Mouse (Mus musculus): Measurements from ENCODE around the gene Hax1. TPM values are rescaled to one million over a fixed set of nuclear protein-coding genes. Genes with fewer than 3 reads are reported as not detected.

Gene Hax1
- polyA plus RNA-seq, 1 experiment from 2014 or later, result 79.4 TPM

- ATAC-seq (ENCODE audit: insufficient number of reproducible peaks, low FRiP score), result no peak
- H3K4me1 ChIP-seq (replicated peaks), result peaks cover 46% of the 10 kb centered on the region
- peak overlapping the region; percentile 100 for H3K27ac ChIP-seq (ENCODE audit: poor library complexity, severe bottlenecking)
- WGBS, result 28% methylated on average over 4 of the region's 4 CpGs
- H3K4me2 ChIP-seq, result peak overlapping the region; percentile 98
- H3K9me3 ChIP-seq (replicated peaks), result no peaks in the 10 kb centered on the region
- H3K36me3 ChIP-seq, result peaks cover 32% of the 10 kb centered on the region
- H3K4me3 ChIP-seq, result peak overlapping the region; percentile 93
- H3K27me3 ChIP-seq (replicated peaks), result no peaks in the 10 kb centered on the region
- H3K9ac ChIP-seq, result peak overlapping the region; percentile 99
These were observed 37.1 kb downstream of the Hax1 start for GRCm38 (mm10) chr3:89961436-89961835.

- 0% methylated on average over 30 of the region's 30 CpGs for WGBS
- Histone ChIP-seq H3K36me3 (peaks cover 42% of the 10 kb centered on the region), H3K9me3 (replicated peaks) (no peaks in the 10 kb centered on the region), H3K4me2 (peak overlapping the region; percentile 98), H3K27ac (ENCODE audit: poor library complexity, severe bottlenecking) (peak overlapping the region; percentile 13; the same call in 1 of the 2 replicates), H3K4me3 (peak overlapping the region; percentile 93), H3K4me1 (replicated peaks) (peaks cover 46% of the 10 kb centered on the region), H3K27me3 (replicated peaks) (no peaks in the 10 kb centered on the region), H3K9ac (peak overlapping the region; percentile 99)
- peak; percentile 89 for ATAC-seq (ENCODE audit: insufficient number of reproducible peaks, low FRiP score)
These were observed 38.1 kb downstream of the Hax1 start for GRCm38 (mm10) chr3:89960469-89960868.

GRCm38 (mm10) chr3:89959435-89959834, 39.1 kb downstream of the Hax1 start:
- Histone ChIP-seq H3K4me2 (peak overlapping the region; percentile 98), H3K27me3 (replicated peaks) (no peaks in the 10 kb centered on the region), H3K4me1 (replicated peaks) (peaks cover 40% of the 10 kb centered on the region), H3K27ac (ENCODE audit: poor library complexity, severe bottlenecking) (no peak overlapping the region), H3K4me3 (peak overlapping the region; percentile 93; the same call in 1 of the 2 replicates), H3K9ac (no peak overlapping the region), H3K9me3 (replicated peaks) (no peaks in the 10 kb centered on the region), H3K36me3 (peaks cover 52% of the 10 kb centered on the region)
- 69% methylated on average over 4 of the region's 4 CpGs for WGBS
- ATAC-seq (ENCODE audit: insufficient number of reproducible peaks, low FRiP score), result no peak

- H3K9me3 ChIP-seq (replicated peaks), result no peaks in the 10 kb centered on the region
- no peaks in the 10 kb centered on the region for H3K27me3 ChIP-seq (replicated peaks)
- H3K4me1 ChIP-seq (replicated peaks), result peaks cover 37% of the 10 kb centered on the region
- H3K4me3 ChIP-seq, result no peak overlapping the region
- no peak overlapping the region for H3K4me2 ChIP-seq
- 88% methylated on average over 9 of the region's 9 CpGs for WGBS
- H3K9ac ChIP-seq, result no peak overlapping the region
- peaks cover 68% of the 10 kb centered on the region for H3K36me3 ChIP-seq
- no peak for ATAC-seq (ENCODE audit: insufficient number of reproducible peaks, low FRiP score)
- H3K27ac ChIP-seq (ENCODE audit: poor library complexity, severe bottlenecking), result no peak overlapping the region
These were observed 40.7 kb downstream of the Hax1 start for GRCm38 (mm10) chr3:89957880-89958279.

GRCm38 (mm10) chr3:89956177-89956971, 42.2 kb downstream of the Hax1 start:
- peaks cover 29% of the 10 kb centered on the region for H3K4me1 ChIP-seq (replicated peaks)
- 90% methylated on average over 7 of the region's 7 CpGs for WGBS
- H3K9me3 ChIP-seq (replicated peaks), result no peaks in the 10 kb centered on the region
- no peak overlapping the region for H3K9ac ChIP-seq
- H3K27ac ChIP-seq (ENCODE audit: poor library complexity, severe bottlenecking), result no peak overlapping the region
- no peak overlapping the region for H3K4me3 ChIP-seq
- H3K4me2 ChIP-seq, result no peak overlapping the region
- H3K36me3 ChIP-seq, result peaks cover 83% of the 10 kb centered on the region
- no peaks in the 10 kb centered on the region for H3K27me3 ChIP-seq (replicated peaks)
- no peak for ATAC-seq (ENCODE audit: insufficient number of reproducible peaks, low FRiP score)

GRCm38 (mm10) chr3:89953420-89953819, 45.2 kb downstream of the Hax1 start:
- Histone ChIP-seq H3K4me1 (replicated peaks) (peaks cover 14% of the 10 kb centered on the region; the same call in 1 of the 2 replicates), H3K9me3 (replicated peaks) (no peaks in the 10 kb centered on the region), H3K27me3 (replicated peaks) (no peaks in the 10 kb centered on the region), H3K4me3 (no peak overlapping the region), H3K27ac (ENCODE audit: poor library complexity, severe bottlenecking) (no peak overlapping the region), H3K4me2 (no peak overlapping the region), H3K9ac (no peak overlapping the region), H3K36me3 (peaks cover 100% of the 10 kb centered on the region)
- 4% methylated on average over 4 of the region's 4 CpGs for WGBS
- ATAC-seq (ENCODE audit: insufficient number of reproducible peaks, low FRiP score), result no peak

- 47% methylated on average over 6 of the region's 6 CpGs for WGBS
- Histone ChIP-seq H3K4me1 (replicated peaks) (peaks cover 14% of the 10 kb centered on the region; the same call in 1 of the 2 replicates), H3K4me2 (no peak overlapping the region)
These were observed 49.9 kb downstream of the Hax1 start for GRCm38 (mm10) chr3:89948655-89949054.

GRCm38 (mm10) chr3:89948021-89948420, 50.6 kb downstream of the Hax1 start:
- Histone ChIP-seq H3K36me3 (peaks cover 100% of the 10 kb centered on the region), H3K9me3 (replicated peaks) (no peaks in the 10 kb centered on the region), H3K4me2 (no peak overlapping the region), H3K27me3 (replicated peaks) (no peaks in the 10 kb centered on the region), H3K4me3 (no peak overlapping the region), H3K27ac (ENCODE audit: poor library complexity, severe bottlenecking) (no peak overlapping the region), H3K4me1 (replicated peaks) (peaks cover 14% of the 10 kb centered on the region; the same call in 1 of the 2 replicates), H3K9ac (no peak overlapping the region)
- WGBS, result 85% methylated on average over 11 of the region's 11 CpGs
- ATAC-seq (ENCODE audit: insufficient number of reproducible peaks, low FRiP score), result no peak

More at GRCm38 (mm10) chr3:89948655-89949054, 49.9 kb downstream of the Hax1 start:
- no peak overlapping the region for H3K9ac ChIP-seq
- ATAC-seq (ENCODE audit: insufficient number of reproducible peaks, low FRiP score), result 0 out of 2 replicates have a peak, but pooled peaks have one; percentile 62
- no peak overlapping the region for H3K4me3 ChIP-seq
- H3K27me3 ChIP-seq (replicated peaks), result no peaks in the 10 kb centered on the region
- no peaks in the 10 kb centered on the region for H3K9me3 ChIP-seq (replicated peaks)
- no peak overlapping the region for H3K27ac ChIP-seq (ENCODE audit: poor library complexity, severe bottlenecking)
- peaks cover 100% of the 10 kb centered on the region for H3K36me3 ChIP-seq

Small RNAs within 50 kb of the gene (microRNA-seq; reads per million reads assigned to microRNA genes)
- gene Mir7669, result 1.2 reads per million

Other genes starting within 250 kb of the Hax1 start
- gene Chrnb2, start 234.1 kb downstream of the Hax1 start, polyA plus RNA-seq (2016; fragmentation: Nextera tagmentation; extraction: Ambion mirVana), result 0.32 and 0.36 TPM in 2 replicates
- gene Ube2q1, start 225.2 kb downstream of the Hax1 start, polyA plus RNA-seq (2016; fragmentation: Nextera tagmentation; extraction: Ambion mirVana), result 13.4 and 14.4 TPM in 2 replicates
- 9.6 and 10.5 TPM in 2 replicates for gene She, start 167.4 kb downstream of the Hax1 start, polyA plus RNA-seq (2016; fragmentation: Nextera tagmentation; extraction: Ambion mirVana)
- 0.47 and 0.59 TPM in 2 replicates for gene Il6ra, start 85.6 kb downstream of the Hax1 start, polyA plus RNA-seq (2016; fragmentation: Nextera tagmentation; extraction: Ambion mirVana)
- 20.0 and 20.8 TPM in 2 replicates for gene Atp8b2, start 35.3 kb downstream of the Hax1 start, polyA plus RNA-seq (2016; fragmentation: Nextera tagmentation; extraction: Ambion mirVana)
- 136 and 141 TPM in 2 replicates for gene 4933434E20Rik, start 52.9 kb upstream of the Hax1 start, polyA plus RNA-seq (2016; fragmentation: Nextera tagmentation; extraction: Ambion mirVana)
- gene Ubap2l, start 53.8 kb upstream of the Hax1 start, polyA plus RNA-seq (2016; fragmentation: Nextera tagmentation; extraction: Ambion mirVana), result 178 and 200 TPM in 2 replicates
- 335 and 344 TPM in 2 replicates for gene Tpm3, start 73.9 kb upstream of the Hax1 start, polyA plus RNA-seq (2016; fragmentation: Nextera tagmentation; extraction: Ambion mirVana)
- 0.33 and 0.40 TPM in 2 replicates for gene Nup210l, start 105.4 kb upstream of the Hax1 start, polyA plus RNA-seq (2016; fragmentation: Nextera tagmentation; extraction: Ambion mirVana)
- 771 and 793 TPM in 2 replicates for gene Rps27, start 214.9 kb upstream of the Hax1 start, polyA plus RNA-seq (2016; fragmentation: Nextera tagmentation; extraction: Ambion mirVana)
- 26.8 and 28.0 TPM in 2 replicates for gene Rab13, start 214.9 kb upstream of the Hax1 start, polyA plus RNA-seq (2016; fragmentation: Nextera tagmentation; extraction: Ambion mirVana)
- gene Jtb, start 232.8 kb upstream of the Hax1 start, polyA plus RNA-seq (2016; fragmentation: Nextera tagmentation; extraction: Ambion mirVana), result 83.0 and 84.3 TPM in 2 replicates
- gene Creb3l4, start 244.7 kb upstream of the Hax1 start, polyA plus RNA-seq (2016; fragmentation: Nextera tagmentation; extraction: Ambion mirVana), result 2.3 TPM in 2 replicates
- 63.5 and 67.8 TPM in 2 replicates for gene Slc39a1, start 249.4 kb upstream of the Hax1 start, polyA plus RNA-seq (2016; fragmentation: Nextera tagmentation; extraction: Ambion mirVana)

Measured in heart, embryonic 12.5 days (tissue).